In genomic region chr3:27511765-27512164, GRCm38 (mm10) we compare ENCODE assay signal across 18 mouse cellular contexts.
DNase-seq lines count a peak whose midpoint lies in the region; ATAC-seq lines count a peak whose summit lies in the region.
"Had no signal": no experiment of that assay in that cellular context is flagged by ENCODE, and none has a peak within 500 bp of the region (broad histone marks: within the 10 kb centered on the region; RNA-seq: fewer than 3 reads in every experiment).

No protein-coding gene starts in this region.

- intact Hi-C loops in heart, postnatal 14 days (cut with DNase I): no loop called here

- peak; percentile 81 for ATAC-seq in frontal cortex, adult (ENCODE audit: low TSS enrichment)
- ATAC-seq: activated CD4-positive, CD25-positive, alpha-beta regulatory T cell, adult 4 months; forebrain, embryonic 16.5 days; hindbrain, embryonic 16.5 days; inflammation-experienced regulatory T-cells, adult 6 months; Patski had no signal

- DNase-seq in frontal cortex, postnatal 14 days (ENCODE audit: low spot score in 2 of 2): no peak
- DNase-seq in left cerebral cortex, adult 18-20 months (ENCODE audit: low spot score in 2 of 2): peak; percentile 19 to 25
- no peak for DNase-seq in left cerebral cortex, adult 11 months (ENCODE audit: low spot score)
- DNase-seq in right cerebral cortex, adult 18-20 months: peak; percentile 45
- no peak for DNase-seq in right cerebral cortex, postnatal 4 days
- DNase-seq in heart, postnatal 14 days: no peak
- DNase-seq: adrenal gland, postnatal 14 days; cerebellum, adult 18-20 months; cerebellum, postnatal 10 days; gastrocnemius, adult 2 months; gastrocnemius, postnatal 36 days; heart, postnatal 4 days had no signal

Comparison
In these comparisons a context has a peak if more than half of its experiments do, and no peak if none do; other contexts are left out.
1. DNase-seq: peak in left cerebral cortex, adult 18-20 months (2 of 2) and right cerebral cortex, adult 18-20 months (single experiment); none in frontal cortex, postnatal 14 days (0 of 2), left cerebral cortex, adult 11 months (single experiment), right cerebral cortex, postnatal 4 days (single experiment) and heart, postnatal 14 days (0 of 2).